Mouse (Mus musculus): ENCODE results near the gene Sugct.

Gene Sugct

GRCm38 (mm10) chr13:17296460-17296859 lies 398.9 kb downstream of the Sugct start:
- no peak for DNase-seq (ENCODE audit: low spot score)

- no peak for DNase-seq (ENCODE audit: low spot score)
These were observed 404.3 kb downstream of the Sugct start for GRCm38 (mm10) chr13:17291057-17291456.

- no peak for DNase-seq (ENCODE audit: low spot score)
These were observed 407.0 kb downstream of the Sugct start for GRCm38 (mm10) chr13:17288377-17288776.

GRCm38 (mm10) chr13:17245936-17246335 lies 449.4 kb downstream of the Sugct start:
- DNase-seq (ENCODE audit: low spot score): no peak

GRCm38 (mm10) chr13:17216524-17216923 lies 478.8 kb downstream of the Sugct start:
- DNase-seq (ENCODE audit: low spot score): no peak

DNA sequence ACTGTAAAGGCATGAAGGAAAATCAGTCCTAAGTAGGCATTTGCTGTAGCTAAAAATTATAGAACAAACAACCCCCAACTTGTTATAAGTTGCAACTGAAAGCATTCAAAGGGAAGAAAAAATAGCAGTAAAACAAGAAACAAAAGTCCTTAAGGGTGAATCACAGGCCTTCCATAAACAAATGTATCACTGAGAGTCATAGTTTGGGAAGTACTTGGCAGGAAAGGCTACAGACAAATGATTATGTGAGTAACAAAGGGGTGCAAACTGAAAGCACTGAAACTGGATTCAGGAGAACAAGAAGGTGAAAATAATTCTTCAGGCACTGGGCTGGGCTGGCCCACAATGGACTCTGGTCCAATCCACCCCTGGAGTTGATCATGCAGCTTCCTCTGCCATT lies 482.7 kb downstream of the Sugct start:
- no peak for DNase-seq (ENCODE audit: low spot score)

GRCm38 (mm10) chr13:17190180-17190762 lies 505.1 kb downstream of the Sugct start:
- no peak for DNase-seq (ENCODE audit: low spot score)

GRCm38 (mm10) chr13:17185253-17185652 lies 510.1 kb downstream of the Sugct start:
- peak; percentile 9 for DNase-seq (ENCODE audit: low spot score)

DNA sequence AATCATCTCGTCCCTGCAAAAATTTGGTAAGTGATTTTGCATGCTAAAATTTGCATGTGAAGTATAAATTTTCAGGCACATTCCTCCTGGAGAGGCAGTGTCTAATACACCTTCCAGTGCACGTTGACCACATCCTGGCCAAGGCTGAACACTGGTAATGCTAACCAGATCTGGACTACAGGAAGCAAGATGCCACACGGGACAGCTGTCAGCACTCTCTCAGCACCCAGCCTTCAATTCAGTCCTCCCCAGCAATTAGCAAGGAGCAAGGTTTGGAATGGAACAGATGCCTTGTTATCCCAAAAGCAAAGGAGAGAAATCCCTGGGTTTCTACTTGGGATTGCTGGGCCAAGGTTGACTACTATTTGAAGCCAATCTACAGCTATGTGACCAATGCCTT lies 529.4 kb downstream of the Sugct start:
- DNase-seq (ENCODE audit: low spot score): no peak

GRCm38 (mm10) chr13:17164721-17165120 lies 530.6 kb downstream of the Sugct start:
- DNase-seq (ENCODE audit: low spot score): no peak

- no peak for DNase-seq (ENCODE audit: low spot score)
These were observed 548.8 kb downstream of the Sugct start for GRCm38 (mm10) chr13:17146441-17146992.

DNA sequence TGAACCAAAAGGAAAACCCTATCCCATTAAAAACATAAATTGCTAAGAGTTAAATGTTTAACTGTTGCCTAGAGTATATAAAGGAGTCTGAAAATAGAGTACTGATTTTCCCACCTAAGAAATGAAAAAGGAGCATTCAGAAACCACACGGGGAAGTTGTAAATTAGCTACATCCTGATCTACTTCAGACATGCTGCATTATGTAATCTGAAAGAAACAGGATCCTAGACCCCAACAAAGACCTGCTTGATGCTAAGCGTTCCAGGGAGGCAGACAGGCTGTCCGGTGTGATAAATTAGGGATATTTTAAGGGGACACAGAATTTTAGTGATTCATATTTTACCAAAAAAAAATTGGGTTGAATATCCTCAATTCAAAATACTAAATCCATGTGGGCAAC lies 579.3 kb downstream of the Sugct start:
- no peak for DNase-seq (ENCODE audit: low spot score)

DNA sequence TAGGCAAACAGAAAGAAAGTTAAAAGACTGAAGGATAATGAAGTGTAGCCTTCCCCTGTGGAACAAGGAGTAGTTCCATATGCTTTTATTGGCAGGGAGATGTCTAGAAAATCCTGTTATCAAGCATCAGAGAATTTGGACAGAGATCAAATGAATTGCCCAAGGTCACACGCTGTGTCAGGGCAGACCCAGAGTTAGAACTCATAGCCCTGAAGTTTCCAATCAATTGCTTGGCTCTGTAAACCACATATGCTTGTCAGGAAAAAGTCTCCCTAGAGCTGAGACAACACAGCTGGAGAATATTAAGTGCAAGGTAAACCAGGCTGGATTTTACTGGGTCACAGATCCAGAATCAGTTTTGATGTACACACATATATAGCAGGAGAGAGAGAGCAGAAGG lies 593.0 kb downstream of the Sugct start:
- no peak for DNase-seq (ENCODE audit: low spot score)

DNA sequence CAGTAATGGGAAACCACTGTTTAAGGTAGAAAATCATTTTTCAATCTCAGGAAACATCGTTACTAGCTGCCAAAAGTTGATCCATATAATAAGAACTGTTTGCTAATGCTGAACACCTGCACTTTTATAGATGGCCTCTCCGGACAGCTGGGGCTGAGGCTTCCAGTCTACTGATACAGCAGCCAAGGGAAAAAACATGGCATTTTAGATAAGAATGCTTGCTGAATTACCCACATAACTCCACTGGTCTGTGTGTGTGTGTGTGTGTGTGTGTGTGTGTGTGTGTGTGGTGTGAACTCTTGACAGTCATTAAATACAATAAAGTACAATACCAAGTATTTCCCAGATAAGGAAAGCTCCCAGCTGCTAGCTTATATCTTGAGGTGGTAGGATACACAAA lies 608.8 kb downstream of the Sugct start:
- no peak for DNase-seq (ENCODE audit: low spot score)

- DNase-seq (ENCODE audit: low spot score): no peak
These were observed 609.2 kb downstream of the Sugct start for GRCm38 (mm10) chr13:17086146-17086545.

GRCm38 (mm10) chr13:17084946-17085852 lies 610.2 kb downstream of the Sugct start:
- DNase-seq (ENCODE audit: low spot score): no peak

DNA sequence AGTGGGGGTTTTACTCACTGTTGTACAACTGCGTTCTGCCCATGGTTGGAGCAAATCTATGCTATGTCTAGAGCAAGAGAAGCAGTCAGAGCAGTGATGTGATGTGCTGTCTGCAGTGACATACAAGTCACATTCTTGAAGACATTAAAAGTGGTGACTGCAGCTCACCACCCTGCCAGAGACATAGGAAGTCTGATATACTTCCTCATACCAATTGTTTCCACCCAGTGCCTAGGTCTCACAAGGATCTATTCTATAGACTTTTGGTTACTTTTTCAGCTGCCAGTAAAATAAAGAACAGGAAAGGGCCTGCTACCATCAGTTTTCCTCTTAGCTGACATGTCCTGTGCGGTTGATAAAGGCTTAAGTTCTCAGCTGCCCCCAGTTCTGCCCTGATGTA lies 613.7 kb downstream of the Sugct start:
- DNase-seq (ENCODE audit: low spot score): no peak

DNA sequence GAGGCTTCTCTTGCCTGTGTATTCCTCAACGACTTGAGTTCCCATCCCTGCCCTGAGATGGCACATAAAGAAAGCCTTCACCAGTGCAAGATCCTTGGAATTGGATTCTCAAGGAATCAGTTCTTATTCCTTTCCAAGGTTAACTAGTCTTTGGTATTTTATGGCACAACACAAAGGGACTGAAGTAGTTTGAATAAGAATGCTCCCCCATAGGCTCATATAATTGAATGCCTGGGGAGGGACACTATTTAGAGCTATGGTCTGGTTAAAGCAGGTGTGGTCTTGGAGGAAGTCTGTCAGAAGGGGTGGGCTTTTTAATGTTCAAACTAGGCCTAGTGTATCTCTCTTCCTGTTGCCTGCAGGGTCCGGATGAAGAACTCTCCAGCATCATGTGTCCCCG lies 629.8 kb downstream of the Sugct start:
- DNase-seq (ENCODE audit: low spot score): no peak

GRCm38 (mm10) chr13:17056650-17057049 lies 638.7 kb downstream of the Sugct start:
- no peak for DNase-seq (ENCODE audit: low spot score)

GRCm38 (mm10) chr13:17043426-17044224 lies 651.7 kb downstream of the Sugct start:
- DNase-seq (ENCODE audit: low spot score): no peak

DNA sequence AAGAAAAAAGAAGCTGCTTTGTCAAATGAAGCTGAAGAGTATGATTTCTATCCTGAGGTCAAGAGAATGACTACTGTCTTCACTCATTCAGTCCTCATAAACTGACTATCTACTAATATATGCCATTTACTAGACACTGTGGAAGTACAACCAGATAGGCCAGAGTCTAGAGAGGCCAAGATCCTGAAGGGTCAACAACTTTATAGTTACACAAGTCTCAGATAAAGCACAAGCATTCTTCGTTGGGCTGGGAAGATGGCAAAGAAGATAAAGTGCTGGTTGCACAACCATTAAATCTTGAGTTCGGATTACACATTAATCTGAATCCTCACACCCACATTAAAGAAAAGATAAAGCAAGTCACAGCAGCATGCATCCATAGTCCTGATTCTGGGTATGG lies 653.0 kb downstream of the Sugct start:
- no peak for DNase-seq (ENCODE audit: low spot score)

GRCm38 (mm10) chr13:17039727-17040126 lies 655.6 kb downstream of the Sugct start:
- no peak for DNase-seq (ENCODE audit: low spot score)

All from testis, postnatal 14 days (tissue).